Mouse (Mus musculus) activated CD4-positive, CD25-positive, alpha-beta regulatory T cell, adult 4 months (primary cell): ENCODE data around the gene Usp8. TPM values are rescaled to one million over a fixed set of nuclear protein-coding genes. Genes with fewer than 3 reads are reported as not detected.

ENCODE experiments used
- ATAC-seq: one replicate; pipeline ENCODE4 v1.8.0; 2017
- polyA plus RNA-seq, 2 experiments: library from polyadenylated mRNA; unstranded; fragments of 100-300 nt; shearing (Covaris generic); gene quantifications; one replicate each; pipeline ENCODE4 v1.2.1; 2017

The Usp8 gene
- polyA plus RNA-seq, 2 experiments from 2014 or later = 36.0 to 37.8 TPM

GRCm38 (mm10) chr2:126743389-126743788, 36.3 kb downstream of the Usp8 start:
- ATAC-seq = no peak

- ATAC-seq = no peak
Observed at GRCm38 (mm10) chr2:126755664-126756063, 48.5 kb downstream of the Usp8 start.

GRCm38 (mm10) chr2:126759351-126759750, 52.2 kb downstream of the Usp8 start:
- ATAC-seq = no peak

- no peak for ATAC-seq
Observed at GRCm38 (mm10) chr2:126765867-126766582, 58.9 kb downstream of the Usp8 start.

DNA sequence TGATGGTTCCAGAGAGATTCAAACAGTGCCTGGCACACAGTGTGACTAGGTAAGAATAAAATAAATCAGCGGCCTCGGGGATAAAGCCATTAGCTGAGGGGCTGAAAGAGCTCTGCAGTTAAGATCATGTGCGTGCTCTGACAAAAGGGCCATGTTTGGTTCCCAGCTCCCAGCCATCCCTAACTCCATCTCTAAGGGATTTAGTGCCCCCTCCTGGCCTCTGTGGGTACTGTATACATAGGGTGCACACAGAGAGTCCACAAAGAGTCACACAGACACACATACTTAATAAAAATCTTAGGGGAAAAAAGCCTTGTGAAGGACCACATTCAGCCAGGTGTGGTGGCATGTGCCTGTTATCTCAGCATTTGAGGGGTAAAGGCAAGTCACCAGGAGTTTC, 60.5 kb downstream of the Usp8 start:
- ATAC-seq = no peak

GRCm38 (mm10) chr2:126768194-126768593, 61.1 kb downstream of the Usp8 start:
- no peak for ATAC-seq

GRCm38 (mm10) chr2:126769431-126770181, 62.5 kb downstream of the Usp8 start:
- ATAC-seq = no peak

DNA sequence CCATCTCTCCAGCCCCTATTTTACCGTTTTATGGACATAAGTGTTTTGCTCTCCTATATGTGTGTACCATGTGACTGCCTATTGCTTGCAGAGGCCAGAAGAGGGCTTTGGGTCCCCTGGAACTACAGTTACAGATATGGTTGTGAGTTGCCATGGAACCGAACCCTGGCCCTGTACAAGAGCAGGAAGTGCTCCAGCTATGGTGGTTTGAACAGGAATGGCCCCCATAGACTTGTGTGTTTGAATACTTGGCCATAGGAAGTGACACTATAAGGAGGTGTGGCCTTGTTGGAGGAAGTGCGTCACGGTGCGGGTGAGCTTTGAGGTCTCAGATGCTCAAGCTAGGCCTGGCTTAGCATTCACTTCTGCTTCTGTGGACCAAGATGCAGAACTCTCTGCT, 65.1 kb downstream of the Usp8 start:
- ATAC-seq = no peak

DNA sequence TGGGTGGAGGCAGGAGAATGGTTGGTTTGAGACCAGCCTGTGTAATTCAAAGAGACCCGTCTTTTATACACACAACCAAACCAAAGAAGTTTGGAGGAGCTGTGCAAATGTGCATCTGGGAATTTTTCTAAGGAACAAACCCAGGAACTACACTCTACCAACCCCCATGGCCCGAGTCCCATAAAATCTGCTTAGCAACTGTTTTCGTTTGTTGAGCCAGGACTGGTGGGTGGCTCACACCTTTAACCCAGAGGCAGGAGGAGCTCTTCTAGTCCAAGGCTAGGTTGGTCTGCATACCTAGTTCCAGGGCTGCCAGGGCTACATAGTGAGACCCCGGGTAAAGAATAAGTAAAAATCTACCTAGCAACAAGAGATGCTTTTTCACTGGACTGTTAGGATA, 68.8 kb downstream of the Usp8 start:
- ATAC-seq = no peak

- no peak for ATAC-seq
Observed at GRCm38 (mm10) chr2:126776416-126776815, 69.3 kb downstream of the Usp8 start.

GRCm38 (mm10) chr2:126778806-126779205, 71.7 kb downstream of the Usp8 start:
- no peak for ATAC-seq

DNA sequence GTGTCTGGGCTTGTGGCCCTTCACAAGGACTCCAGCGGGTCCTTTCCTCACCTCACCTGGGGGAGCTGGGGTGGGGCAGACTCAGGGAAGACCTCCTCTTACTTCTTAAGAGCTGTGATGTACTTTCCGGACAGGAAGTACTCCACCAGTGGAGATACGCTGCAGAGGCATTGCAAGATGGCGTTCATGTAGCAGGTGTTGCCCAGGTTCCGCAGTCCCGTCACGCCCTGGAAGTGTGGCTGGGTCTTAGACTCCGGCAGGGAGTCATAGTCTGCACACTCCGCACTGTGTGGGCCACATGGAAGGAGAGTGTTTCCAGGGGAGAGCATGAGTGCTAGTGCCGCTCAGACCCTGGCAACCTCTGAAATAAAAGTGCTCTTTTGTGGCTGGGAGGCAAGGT, 73.2 kb downstream of the Usp8 start:
- ATAC-seq = no peak

DNA sequence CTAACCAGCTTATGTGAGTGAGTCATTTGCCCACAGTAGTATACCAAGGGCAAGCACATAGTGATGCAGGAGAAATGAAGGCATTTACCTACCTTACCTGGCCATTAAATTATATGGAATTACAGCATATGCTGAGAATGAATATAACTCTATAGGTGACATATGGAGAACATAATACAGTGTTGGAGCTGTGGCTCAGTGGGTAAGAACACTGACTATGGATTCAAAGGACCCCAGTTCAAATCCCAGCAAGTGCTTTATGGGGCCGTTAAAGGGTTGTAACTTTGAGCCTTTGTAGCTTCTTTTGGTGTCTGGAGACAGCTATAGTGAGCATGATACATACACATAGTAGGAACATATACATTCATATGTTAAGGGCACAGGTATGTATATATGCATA, 74.3 kb downstream of the Usp8 start:
- no peak for ATAC-seq

DNA sequence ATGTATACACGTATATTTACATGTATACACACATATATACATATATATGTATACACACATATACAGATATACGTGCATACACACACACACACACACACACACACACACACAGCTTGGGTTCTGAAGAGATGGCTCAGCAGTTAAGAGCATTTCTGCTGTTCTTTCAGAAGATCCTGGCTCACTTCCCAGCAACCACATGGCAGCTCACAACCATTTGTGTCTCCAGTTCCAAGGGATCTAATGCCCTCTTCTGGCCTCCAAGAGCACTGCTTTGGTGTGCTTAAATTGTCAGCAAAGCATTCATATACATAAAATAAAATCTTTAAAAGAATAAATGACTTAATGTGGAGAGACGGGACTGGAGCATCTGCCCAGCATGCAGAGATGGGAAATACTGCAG, 75.3 kb downstream of the Usp8 start:
- ATAC-seq = no peak

GRCm38 (mm10) chr2:126783370-126783769, 76.2 kb downstream of the Usp8 start, which contains the start of gene Usp50:
Gene Usp50, minus strand, starts transcription at chr2:126783470.
- ATAC-seq = no peak

DNA sequence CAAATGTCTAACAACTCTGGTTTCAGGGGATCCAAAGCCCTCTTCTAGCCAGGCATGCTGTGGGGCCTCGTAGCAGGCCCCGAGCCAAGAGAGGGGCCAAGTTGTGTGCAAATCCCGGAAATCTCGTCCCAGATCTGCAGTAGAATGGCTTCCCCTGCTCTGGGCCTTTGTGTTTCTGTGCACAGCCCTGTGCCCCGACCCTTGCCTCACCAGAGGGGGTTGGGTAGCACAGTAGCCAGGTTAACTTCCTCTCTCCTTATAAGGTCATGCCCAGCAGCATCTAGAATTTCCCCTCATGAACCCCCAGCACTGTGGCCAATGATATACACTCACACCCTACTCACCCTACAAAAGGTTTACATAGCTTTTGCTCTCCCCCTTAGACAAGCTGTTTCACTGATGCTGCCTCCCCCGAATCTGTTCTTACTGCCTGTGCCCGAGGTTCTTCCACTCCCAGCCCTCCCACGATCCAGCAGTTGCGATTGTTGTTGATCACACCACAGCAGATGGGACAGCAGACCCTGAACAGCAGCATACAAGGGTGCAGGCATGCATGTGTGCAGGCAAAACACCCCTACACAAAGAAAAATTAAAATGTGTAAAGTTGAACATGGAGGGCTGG, 80.7 kb downstream of the Usp8 start:
- ATAC-seq = no peak

GRCm38 (mm10) chr2:126792611-126793010, 85.5 kb downstream of the Usp8 start:
- ATAC-seq = no peak

DNA sequence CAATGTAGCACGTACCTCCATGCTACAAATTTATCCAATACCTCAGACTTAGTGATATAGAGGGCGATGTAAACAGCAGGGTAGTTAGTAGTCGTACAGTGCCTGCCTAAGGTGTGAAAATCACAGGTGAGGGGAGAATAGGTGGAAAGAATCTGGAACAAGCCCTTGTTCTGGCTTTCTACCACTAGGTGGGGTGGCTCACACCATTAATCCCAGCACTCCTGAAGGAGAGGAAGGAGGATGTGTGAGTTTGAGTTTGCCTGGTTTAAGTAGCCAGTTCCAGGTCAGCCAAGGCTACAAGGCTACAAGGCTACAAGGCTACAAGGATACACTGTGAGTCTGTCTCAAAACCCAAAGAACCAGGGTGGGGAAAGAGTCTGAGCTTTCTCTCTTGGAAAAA, 88.6 kb downstream of the Usp8 start:
- no peak for ATAC-seq

GRCm38 (mm10) chr2:126798455-126798854, 91.3 kb downstream of the Usp8 start:
- no peak for ATAC-seq

DNA sequence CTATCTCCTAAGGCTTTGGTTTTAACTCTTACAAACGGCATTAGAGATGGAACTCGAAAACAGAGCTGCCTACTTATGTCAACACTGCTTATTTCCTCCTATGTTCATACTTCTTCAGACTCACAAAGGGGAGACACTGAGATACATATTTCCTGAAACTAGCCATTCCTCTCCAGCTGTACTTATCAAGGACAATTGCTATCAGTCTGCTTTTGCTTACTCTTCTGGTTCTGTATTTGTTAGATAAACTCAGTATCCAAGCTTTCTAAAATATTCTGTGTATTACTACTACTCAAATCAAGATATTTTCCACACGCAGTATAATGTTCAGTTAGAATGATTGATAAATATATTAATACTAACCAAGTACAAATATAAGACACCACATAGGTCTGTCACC, 94.9 kb downstream of the Usp8 start:
- no peak for ATAC-seq
